Mouse (Mus musculus) heart, adult 2 months (tissue): ENCODE results near the gene Lrg1.

Experiments
- CTCF ChIP-seq: fragments of 200-600 bp; IDR thresholded peaks from 2 replicates; pipeline ENCODE4 v1.8.1; 2022; ENCODE audit warnings: antibody characterized with exemption, mild to moderate bottlenecking, moderate library complexity
- POLR2A ChIP-seq: fragments of 200-500 bp; IDR thresholded peaks from 2 replicates; pipeline ENCODE4 v1.6.1; 2011; ENCODE audit warnings: mild to moderate bottlenecking, low read depth, low read length, control low read depth; ENCODE audit not compliant: insufficient read depth

- TF ChIP-seq CTCF (no peak), POLR2A (no peak)
Observed at GRCm38 (mm10) chr17:56131136-56131535, 9.3 kb upstream of the Lrg1 start.
